Mouse (Mus musculus) thymus, postnatal 25 days (tissue): ENCODE data around the gene Foxo1.

ENCODE experiments used
- DNase-seq: peaks from one replicate; pipeline ENCODE4 v3.0.0; 2022

The Foxo1 gene

GRCm38 (mm10) chr3:52268737-52269513 is 789 bp downstream of the Foxo1 start:
- DNase-seq: no peak

DNA sequence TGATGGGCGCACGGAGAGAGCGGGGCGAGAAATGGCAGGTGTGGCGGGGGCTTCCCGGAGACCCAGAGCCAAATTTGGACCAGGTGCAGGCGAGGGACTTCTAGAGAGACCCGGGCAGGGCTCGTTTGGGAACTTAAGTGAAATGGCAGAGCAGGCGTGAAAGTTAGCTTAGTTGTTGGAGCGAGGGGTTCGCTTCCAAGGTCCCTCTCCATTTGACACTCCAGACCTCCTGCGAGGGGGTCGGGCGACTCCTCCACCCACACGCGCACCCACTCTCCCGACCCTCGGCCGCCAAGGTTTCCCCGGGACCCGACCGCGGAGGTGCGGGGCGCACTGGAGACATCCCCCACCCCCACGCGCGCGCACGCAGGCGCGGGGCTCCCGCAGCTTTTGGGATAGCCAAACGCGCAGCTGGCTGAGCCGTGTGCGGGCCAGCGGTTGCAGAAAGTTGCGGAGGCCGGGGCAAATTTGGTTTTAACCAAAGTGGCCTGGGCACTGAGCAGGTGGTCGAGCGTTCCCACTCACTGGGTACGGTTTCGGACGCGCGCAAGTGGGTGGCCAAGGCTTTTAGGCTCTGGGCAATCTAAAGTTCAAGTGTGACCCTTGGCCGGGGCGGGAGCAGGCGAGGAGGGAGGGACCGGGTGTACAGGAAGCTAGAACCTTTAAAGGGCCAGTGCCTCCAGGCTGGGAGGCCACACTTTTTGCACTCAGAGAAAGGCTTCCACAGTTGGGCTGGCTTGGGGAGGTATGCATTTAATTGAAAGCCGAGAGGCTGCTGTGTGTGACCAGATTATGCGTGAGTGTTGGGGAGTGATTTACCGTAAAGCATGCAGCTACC is 1.6 kb downstream of the Foxo1 start:
- DNase-seq: peak; percentile 65

GRCm38 (mm10) chr3:52270511-52270910 is 2.4 kb downstream of the Foxo1 start:
- DNase-seq: no peak

DNA sequence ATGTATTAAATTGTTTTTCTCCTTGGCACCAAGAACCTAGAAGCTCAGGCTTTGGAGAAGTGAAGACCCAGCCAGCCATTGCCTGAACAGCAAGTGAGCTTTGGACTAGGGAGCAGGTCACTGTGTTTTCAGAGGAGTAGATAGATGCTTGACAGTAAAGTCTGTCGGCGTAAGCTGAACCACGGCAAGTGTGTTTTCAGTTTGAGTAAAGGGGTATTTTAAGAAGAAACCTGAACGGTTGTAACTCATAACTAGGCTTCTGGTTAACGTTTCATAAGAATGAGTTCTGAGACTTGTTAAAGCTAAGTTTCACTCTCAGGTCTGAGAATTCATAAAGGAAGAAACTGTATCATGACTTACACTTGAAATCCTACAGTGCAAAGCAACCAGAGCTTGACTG is 3.2 kb downstream of the Foxo1 start:
- DNase-seq: no peak

GRCm38 (mm10) chr3:52272376-52272865 is 4.3 kb downstream of the Foxo1 start:
- DNase-seq: no peak

DNA sequence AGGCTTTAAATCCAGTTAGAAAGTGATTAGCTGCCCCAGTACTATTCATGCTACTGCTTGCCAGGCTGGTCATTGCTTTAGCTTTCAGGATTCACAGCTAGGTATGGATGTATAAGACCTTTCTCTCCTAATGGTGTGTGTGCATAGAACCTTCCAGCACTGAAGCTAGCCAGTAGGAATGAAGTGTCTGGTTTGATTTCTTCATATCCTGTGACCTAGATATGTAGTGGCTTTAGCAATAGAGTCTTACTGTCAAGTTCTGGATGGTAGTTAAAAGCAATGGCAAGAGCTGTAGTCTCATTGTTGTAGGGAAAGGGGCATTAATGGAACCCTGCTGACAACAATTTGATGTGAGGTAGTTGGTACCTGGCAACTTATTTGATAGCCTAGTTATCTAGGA is 6.3 kb downstream of the Foxo1 start:
- DNase-seq: no peak

DNA sequence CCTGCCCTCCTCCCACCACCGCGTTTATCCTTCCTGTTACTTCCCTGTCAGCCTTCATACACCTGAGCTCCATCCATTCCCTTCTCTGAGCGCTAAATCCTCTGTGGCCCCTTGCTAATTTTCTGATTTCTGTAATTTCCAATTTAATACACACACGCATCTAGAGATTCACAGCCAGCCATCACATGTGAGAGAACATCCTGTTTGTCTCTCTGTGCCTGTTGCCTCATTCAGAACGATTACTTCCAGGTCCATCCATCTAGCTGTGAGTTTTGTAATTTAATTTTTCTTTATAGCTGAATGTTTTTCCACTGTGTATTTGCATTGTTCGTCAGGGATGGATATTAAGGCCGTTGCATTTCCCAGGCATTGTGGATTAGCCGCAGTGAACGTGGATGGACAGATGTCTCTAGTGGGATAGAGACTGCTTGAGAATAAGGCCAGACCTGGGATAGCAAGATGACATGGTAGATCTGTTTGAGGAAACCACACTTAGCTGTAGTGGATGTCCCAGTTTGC is 7.0 kb downstream of the Foxo1 start:
- no peak for DNase-seq

- no peak for DNase-seq
Observed at GRCm38 (mm10) chr3:52280681-52281080, 12.5 kb downstream of the Foxo1 start.

DNA sequence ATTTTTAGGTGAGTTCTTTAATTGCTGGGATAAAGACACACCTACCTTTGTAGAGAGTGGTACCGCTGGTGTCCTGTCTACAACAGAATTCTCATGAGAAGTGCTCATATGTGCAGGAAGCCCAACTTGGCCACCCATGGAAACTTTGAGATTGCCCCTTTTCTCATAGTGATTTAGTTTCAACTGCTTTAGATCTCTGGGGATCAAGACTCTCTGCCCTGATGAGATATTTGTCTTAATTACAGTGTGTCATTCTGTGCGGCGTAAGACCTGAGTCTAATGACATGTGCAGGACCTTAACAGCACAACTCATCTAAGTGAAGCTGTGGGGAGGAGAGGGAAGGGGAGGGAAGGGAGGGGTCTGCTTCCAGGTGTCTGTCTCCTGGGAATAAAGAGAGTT is 13.7 kb downstream of the Foxo1 start:
- no peak for DNase-seq

- DNase-seq: no peak
Observed at GRCm38 (mm10) chr3:52282369-52282768, 14.2 kb downstream of the Foxo1 start.

GRCm38 (mm10) chr3:52283521-52283920 is 15.4 kb downstream of the Foxo1 start:
- no peak for DNase-seq

GRCm38 (mm10) chr3:52290811-52291210 is 22.7 kb downstream of the Foxo1 start:
- DNase-seq: no peak

GRCm38 (mm10) chr3:52292498-52292897 is 24.4 kb downstream of the Foxo1 start:
- no peak for DNase-seq

DNA sequence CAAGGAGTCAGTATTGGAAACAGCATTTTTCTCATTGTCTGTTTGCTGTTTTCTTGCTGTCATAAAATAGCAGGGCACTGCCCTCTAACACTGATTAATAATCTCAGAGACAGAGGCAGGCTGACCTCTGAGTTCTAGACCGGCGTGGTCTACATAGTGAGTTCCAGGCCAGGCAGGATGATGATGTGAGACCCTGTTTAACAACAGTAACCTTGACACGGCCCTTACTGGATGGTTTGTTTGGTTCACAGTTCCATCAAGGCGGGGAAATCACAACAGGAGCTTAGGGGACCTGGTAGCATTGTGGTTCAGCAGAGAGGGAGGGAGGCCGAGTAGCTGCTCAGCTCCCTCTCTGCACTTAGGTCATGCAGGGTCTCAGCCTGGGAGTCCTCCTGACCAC is 25.8 kb downstream of the Foxo1 start:
- DNase-seq: no peak

- DNase-seq: no peak
Observed at GRCm38 (mm10) chr3:52295688-52296087, 27.6 kb downstream of the Foxo1 start.

GRCm38 (mm10) chr3:52296224-52296760 is 28.2 kb downstream of the Foxo1 start:
- no peak for DNase-seq

DNA sequence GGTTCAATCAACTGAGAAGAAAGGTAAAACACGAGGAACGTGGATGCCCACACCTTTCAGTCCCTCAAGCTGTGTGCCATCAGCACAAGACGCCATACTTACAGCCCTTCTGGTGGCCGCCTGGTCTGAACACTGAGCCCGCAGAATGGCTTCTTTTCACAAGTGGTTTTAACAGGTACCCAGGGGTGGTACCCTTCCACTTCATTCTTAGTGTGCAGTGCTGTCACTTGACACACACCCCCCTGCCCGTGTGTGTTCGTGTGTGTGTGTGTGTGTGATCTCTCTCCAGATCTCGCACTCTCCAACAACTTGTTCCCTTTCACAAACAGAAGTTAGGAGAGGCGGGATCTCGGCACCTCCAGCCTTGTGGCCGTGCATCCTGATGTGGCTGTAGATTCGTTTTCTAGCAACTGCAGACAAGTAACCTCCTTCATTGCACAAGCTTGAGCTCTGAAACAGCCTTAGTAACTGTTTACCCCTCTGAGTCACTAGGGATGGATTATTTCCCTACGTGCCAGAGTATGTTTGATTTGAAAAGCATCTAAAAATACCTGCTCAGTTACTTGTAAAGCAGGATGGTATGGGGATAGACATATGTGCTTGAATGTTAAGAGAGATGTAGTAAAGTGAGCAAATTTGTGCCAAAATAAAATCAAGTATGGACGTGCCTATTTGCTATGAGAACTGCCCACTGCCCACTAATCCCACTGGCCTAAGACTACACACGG is 29.3 kb downstream of the Foxo1 start:
- no peak for DNase-seq

- no peak for DNase-seq
Observed at GRCm38 (mm10) chr3:52298683-52299082, 30.5 kb downstream of the Foxo1 start.

- peak; percentile 55 for DNase-seq
Observed at GRCm38 (mm10) chr3:52299376-52299775, 31.2 kb downstream of the Foxo1 start.

DNA sequence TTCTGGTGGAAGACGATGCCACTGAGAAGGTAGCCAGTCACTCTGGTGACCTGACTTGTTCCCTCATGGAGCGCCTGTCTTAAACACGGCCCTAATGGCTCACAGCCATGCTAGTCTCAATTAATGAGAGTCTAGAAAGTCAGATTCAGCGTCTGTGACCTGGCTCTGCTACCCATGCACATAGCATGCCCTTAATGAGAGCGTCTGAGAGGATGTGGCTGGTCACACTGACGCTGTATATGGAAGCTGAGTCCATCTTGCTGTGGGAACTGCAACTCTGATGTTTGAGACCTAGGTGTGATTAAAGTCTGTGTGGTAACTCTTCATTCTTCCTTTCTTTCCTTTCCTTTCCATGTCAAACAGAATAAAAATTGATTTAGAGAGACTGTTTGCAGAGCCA is 32.4 kb downstream of the Foxo1 start:
- DNase-seq: no peak

DNA sequence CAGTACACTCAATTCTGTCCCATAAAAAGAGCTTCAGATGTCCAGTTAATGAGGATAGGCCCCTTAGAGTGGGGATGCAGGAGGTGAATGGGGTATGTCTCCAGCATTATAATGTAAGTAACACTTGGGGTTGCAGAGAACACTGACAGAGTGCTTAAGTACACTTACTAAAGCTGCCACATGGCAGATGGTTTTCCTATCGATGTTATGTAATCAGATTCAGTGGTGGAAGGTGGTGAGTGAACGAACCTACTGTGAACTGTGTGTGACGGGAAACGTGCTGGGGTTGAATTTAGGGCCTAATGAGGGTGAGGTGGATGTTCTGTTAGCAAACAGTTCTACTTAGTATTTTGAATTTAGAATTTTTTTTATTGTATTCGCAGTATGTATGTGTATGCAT is 35.2 kb downstream of the Foxo1 start:
- no peak for DNase-seq

- DNase-seq: no peak
Observed at GRCm38 (mm10) chr3:52308586-52309321, 40.6 kb downstream of the Foxo1 start.
